Mouse (Mus musculus) intestine, embryonic 14.5 days (tissue): Measurements from ENCODE around the gene Aadacl3. TPM values are rescaled to one million over a fixed set of nuclear protein-coding genes. Genes with fewer than 3 reads are reported as not detected.

Experiments used
- ATAC-seq: fragments of 200-750 bp; cut with Nextera tagmentation; replicated peaks from 2 replicates; pipeline ENCODE4 v1.8.0; 2017; ENCODE audit warnings: low read depth, moderate number of reproducible peaks, moderate TSS enrichment, moderate library complexity; ENCODE audit not compliant: low FRiP score, low TSS enrichment
- DNase-seq: peaks from one replicate; pipeline ENCODE4 v3.0.0-alpha.2; 2018; ENCODE audit warnings: low spot score
- H3K27ac ChIP-seq: fragments of 300-500 bp; sonication (generic); 2 replicates; pipeline ENCODE4 v1.5.1; 2014; ENCODE audit warnings: low read depth, mild to moderate bottlenecking, control low read depth
- H3K27me3 ChIP-seq: fragments of 300-500 bp; sonication (generic); replicated peaks from 2 replicates; pipeline ENCODE4 v1.6.1; 2014; ENCODE audit warnings: low read length, control low read depth; ENCODE audit not compliant: control insufficient read depth, insufficient read depth
- H3K36me3 ChIP-seq: fragments of 300-500 bp; sonication (generic); 2 replicates; pipeline ENCODE4 v1.6.1; 2014; ENCODE audit warnings: low read length, control low read depth; ENCODE audit not compliant: control insufficient read depth, insufficient read depth
- H3K4me1 ChIP-seq: fragments of 300-500 bp; sonication (generic); replicated peaks from 2 replicates; pipeline ENCODE4 v1.6.1; 2014; ENCODE audit warnings: low read length, control low read depth, mixed read lengths; ENCODE audit not compliant: control insufficient read depth, insufficient read depth
- H3K4me2 ChIP-seq: fragments of 300-500 bp; sonication (generic); 2 replicates; pipeline ENCODE4 v1.6.1; 2014; ENCODE audit warnings: low read length
- H3K4me3 ChIP-seq: fragments of 300-500 bp; sonication (generic); 2 replicates; pipeline ENCODE4 v1.5.1; 2014; ENCODE audit warnings: low read depth, low read length, control low read depth, mixed read lengths
- H3K9ac ChIP-seq: fragments of 300-500 bp; sonication (generic); 2 replicates; pipeline ENCODE4 v1.6.1; 2014; ENCODE audit warnings: mild to moderate bottlenecking, low read length
- H3K9me3 ChIP-seq: fragments of 300-500 bp; sonication (generic); 2 replicates; pipeline ENCODE4 v1.6.1; 2016; ENCODE audit warnings: low read length, control low read depth; ENCODE audit not compliant: control insufficient read depth
- WGBS: fragments of 180-500 bp; shearing (Covaris S2); extraction: QIAGEN DNeasy Blood & Tissue Kit; methylation state at CpG from one replicate; pipeline ENCODE4 v1.1.7; 2014; 5-methylcytosine and 5-hydroxymethylcytosine counted together
- polyA plus RNA-seq: library from polyadenylated mRNA; unstranded; fragments of >200 nt; fragmentation: Nextera tagmentation; extraction: Ambion mirVana; gene quantifications from 2 replicates; pipeline ENCODE4 v1.2.1, GENCODE M21; 2014

Gene Aadacl3
- not detected in 2 replicates for polyA plus RNA-seq

DNA sequence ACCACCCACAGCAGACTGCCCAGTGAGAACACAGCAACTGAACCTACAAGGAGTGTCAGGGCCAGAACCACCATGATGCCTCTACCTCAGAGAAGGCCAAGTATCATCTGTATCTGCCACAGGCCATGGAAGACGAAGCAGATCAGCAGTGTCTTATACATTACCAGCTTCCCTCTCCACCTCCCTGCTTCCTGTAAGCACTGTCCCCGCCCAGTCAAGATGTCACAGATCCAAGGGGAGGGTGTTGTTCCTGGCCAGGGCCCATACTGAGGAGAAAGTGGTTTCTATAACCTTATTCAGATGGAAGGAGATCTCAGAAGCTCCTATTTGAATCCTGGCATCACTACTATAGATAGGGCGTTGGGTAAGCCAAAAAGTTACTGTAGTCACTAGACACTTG lies at the start of gene Aadacl3:
Gene Aadacl3, minus strand, starts transcription at position 101 of the 400 bp plus-strand sequence.
- Histone ChIP-seq H3K4me2 (no peak within 1 kb of the TSS), H3K27me3 (no peaks in the 10 kb centered on the region), H3K27ac (no peak within 1 kb of the TSS), H3K4me3 (no peak within 1 kb of the TSS), H3K4me1 (no peaks in the 10 kb centered on the region), H3K36me3 (no peaks in the 10 kb centered on the region), H3K9me3 (no peaks in the 10 kb centered on the region), H3K9ac (no peak within 1 kb of the TSS)
- WGBS: 73% methylated on average over 3 of the region's 3 CpGs
- no peak for DNase-seq
- ATAC-seq: no peak

DNA sequence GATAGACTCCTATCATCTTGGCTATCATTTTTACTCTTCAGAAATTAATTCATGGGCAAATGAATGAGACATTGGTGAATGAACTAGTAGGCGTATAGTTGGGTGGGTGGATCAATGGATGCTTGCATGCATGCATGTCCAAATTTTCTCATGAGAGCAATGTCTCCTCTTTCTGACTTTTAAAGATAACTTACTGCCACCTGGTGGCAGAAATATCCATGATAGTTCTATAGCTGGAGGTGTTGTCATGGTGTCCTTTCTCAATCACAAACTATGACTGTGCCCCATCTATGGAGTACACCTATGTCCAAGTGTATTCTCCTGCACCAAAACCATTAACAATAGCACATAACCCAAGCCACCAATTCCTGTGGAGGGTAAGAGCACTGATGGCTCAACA lies 43.0 kb upstream of the Aadacl3 start:
- ATAC-seq (no peak), DNase-seq (no peak)
- no peak overlapping the region for H3K4me3 ChIP-seq
- 64% methylated on average over 1 of the region's 1 CpGs for WGBS
- no peaks in the 10 kb centered on the region for H3K36me3 ChIP-seq
- no peaks in the 10 kb centered on the region for H3K27me3 ChIP-seq
- H3K4me1 ChIP-seq: no peaks in the 10 kb centered on the region
- H3K9me3 ChIP-seq: no peaks in the 10 kb centered on the region
- no peak overlapping the region for H3K9ac ChIP-seq
- H3K27ac ChIP-seq: no peak overlapping the region
- H3K4me2 ChIP-seq: no peak overlapping the region

DNA sequence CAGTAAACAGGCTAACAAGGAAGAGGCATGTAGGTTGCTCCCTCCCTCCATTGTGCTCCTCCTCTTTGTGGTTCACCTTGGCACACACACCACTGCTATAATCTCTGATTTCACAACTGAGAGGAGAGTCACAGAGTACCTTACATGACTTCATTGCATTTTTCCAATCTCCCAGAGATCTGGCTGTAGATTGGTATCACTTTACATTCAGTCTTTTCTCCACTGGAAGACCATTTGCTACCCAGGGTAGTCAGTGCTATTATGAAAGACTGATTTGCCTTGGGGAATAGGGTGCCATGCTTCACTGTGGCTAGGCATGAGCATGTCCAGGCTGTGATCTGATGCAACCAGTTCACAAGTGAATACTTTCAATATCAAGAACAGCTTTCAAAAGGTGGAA lies 29.8 kb upstream of the Aadacl3 start:
- Histone ChIP-seq H3K4me3 (no peak overlapping the region), H3K4me2 (no peak overlapping the region), H3K4me1 (no peaks in the 10 kb centered on the region), H3K36me3 (no peaks in the 10 kb centered on the region), H3K9me3 (no peaks in the 10 kb centered on the region), H3K27me3 (no peaks in the 10 kb centered on the region), H3K9ac (no peak overlapping the region), H3K27ac (no peak overlapping the region)
- ATAC-seq: no peak
- no peak for DNase-seq

DNA sequence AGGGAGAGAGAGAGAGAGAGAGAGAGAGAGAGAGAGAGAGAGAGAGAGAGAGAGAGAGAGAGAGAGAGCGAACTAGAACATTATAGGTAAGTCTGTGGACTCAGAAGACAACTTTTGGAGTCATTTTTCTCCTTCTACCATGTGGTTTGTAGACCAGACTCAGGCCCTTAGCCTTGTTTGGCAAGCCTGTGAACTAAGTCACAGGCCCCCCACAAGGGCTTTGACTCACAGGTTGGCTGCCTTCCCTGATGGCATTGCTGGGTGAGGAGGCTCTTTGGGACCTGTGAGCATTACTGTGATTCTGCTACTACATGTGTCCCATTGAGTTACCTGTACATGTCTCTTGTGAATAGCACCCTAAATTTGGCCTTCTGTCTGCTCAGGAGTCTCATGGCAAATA lies 4.5 kb upstream of the Aadacl3 start:
- no peaks in the 10 kb centered on the region for H3K4me1 ChIP-seq
- no peaks in the 10 kb centered on the region for H3K9me3 ChIP-seq
- H3K4me3 ChIP-seq: no peak overlapping the region
- no peaks in the 10 kb centered on the region for H3K27me3 ChIP-seq
- H3K4me2 ChIP-seq: no peak overlapping the region
- H3K27ac ChIP-seq: no peak overlapping the region
- no peak for DNase-seq
- no peaks in the 10 kb centered on the region for H3K36me3 ChIP-seq
- WGBS: 69% methylated on average over 1 of the region's 1 CpGs
- no peak for ATAC-seq
- no peak overlapping the region for H3K9ac ChIP-seq

- Histone ChIP-seq H3K4me2 (no peak overlapping the region), H3K27me3 (no peaks in the 10 kb centered on the region), H3K27ac (no peak overlapping the region), H3K9me3 (no peaks in the 10 kb centered on the region), H3K4me3 (no peak overlapping the region), H3K36me3 (no peaks in the 10 kb centered on the region), H3K9ac (no peak overlapping the region), H3K4me1 (no peaks in the 10 kb centered on the region)
- WGBS: 79% methylated on average over 2 of the region's 2 CpGs
- ATAC-seq (no peak), DNase-seq (no peak)
Observed at GRCm38 (mm10) chr4:144465206-144465605, 1.6 kb upstream of the Aadacl3 start.

- H3K9ac ChIP-seq: no peak within 1 kb of the TSS
- no peak for DNase-seq
- 71% methylated on average over 2 of the region's 2 CpGs for WGBS
Observed at GRCm38 (mm10) chr4:144453217-144453616, 10.3 kb downstream of the Aadacl3 start, which contains the start of gene Gm9944. Gm9944 (minus strand) TSS chr4:144453317.

GRCm38 (mm10) chr4:144448546-144448945 lies 15.0 kb downstream of the Aadacl3 start:
- 80% methylated on average over 2 of the region's 2 CpGs for WGBS
- DNase-seq: no peak
- H3K9me3 ChIP-seq: no peaks in the 10 kb centered on the region
- ATAC-seq: no peak
- no peak overlapping the region for H3K27ac ChIP-seq
- H3K27me3 ChIP-seq: no peaks in the 10 kb centered on the region
- H3K4me2 ChIP-seq: no peak overlapping the region
- H3K4me3 ChIP-seq: no peak overlapping the region
- H3K4me1 ChIP-seq: no peaks in the 10 kb centered on the region
- no peak overlapping the region for H3K9ac ChIP-seq
- no peaks in the 10 kb centered on the region for H3K36me3 ChIP-seq

More at GRCm38 (mm10) chr4:144453217-144453616, 10.3 kb downstream of the Aadacl3 start, which contains the start of gene Gm9944:
- Histone ChIP-seq H3K4me3 (no peak within 1 kb of the TSS), H3K27me3 (no peaks in the 10 kb centered on the region), H3K4me2 (no peak within 1 kb of the TSS), H3K9me3 (no peaks in the 10 kb centered on the region), H3K27ac (no peak within 1 kb of the TSS), H3K36me3 (no peaks in the 10 kb centered on the region), H3K4me1 (no peaks in the 10 kb centered on the region)
- ATAC-seq: no peak

GRCm38 (mm10) chr4:144441582-144441981 lies 22.0 kb downstream of the Aadacl3 start:
- no peak for DNase-seq
- no peaks in the 10 kb centered on the region for H3K27me3 ChIP-seq
- H3K4me1 ChIP-seq: no peaks in the 10 kb centered on the region
- no peak for ATAC-seq
- no peak overlapping the region for H3K9ac ChIP-seq
- H3K36me3 ChIP-seq: no peaks in the 10 kb centered on the region
- H3K4me2 ChIP-seq: no peak overlapping the region
- 64% methylated on average over 1 of the region's 1 CpGs for WGBS
- no peak overlapping the region for H3K27ac ChIP-seq
- no peaks in the 10 kb centered on the region for H3K9me3 ChIP-seq
- no peak overlapping the region for H3K4me3 ChIP-seq

- 90% methylated on average over 4 of the region's 4 CpGs for WGBS
- no peak overlapping the region for H3K9ac ChIP-seq
- H3K27ac ChIP-seq: no peak overlapping the region
- DNase-seq (no peak), ATAC-seq (no peak)
- no peaks in the 10 kb centered on the region for H3K36me3 ChIP-seq
- no peaks in the 10 kb centered on the region for H3K27me3 ChIP-seq
- no peak overlapping the region for H3K4me3 ChIP-seq
- no peaks in the 10 kb centered on the region for H3K4me1 ChIP-seq
- H3K9me3 ChIP-seq: no peaks in the 10 kb centered on the region
- no peak overlapping the region for H3K4me2 ChIP-seq
Observed at GRCm38 (mm10) chr4:144441095-144441494, 22.5 kb downstream of the Aadacl3 start.
